Mouse (Mus musculus) adrenal gland, adult 18-20 months (tissue): ENCODE measurements around the gene Adcy10. TPM values are rescaled to one million over a fixed set of nuclear protein-coding genes. Genes with fewer than 3 reads are reported as not detected.

Experiments
- DNase-seq, 2 experiments: peaks; one replicate each; pipeline ENCODE4 v3.0.0; 2021 to 2022; ENCODE audit warnings: low spot score in 2 of 2
- total RNA-seq, 2 experiments: library from RNA; stranded (reverse); gene quantifications; 1 replicate in 1 of 2; 2 replicates in 1 of 2; pipeline ENCODE4 v1.2.3; 2021

Adcy10 gene
- total RNA-seq, 2 experiments from 2014 or later = 1.5 to 3.8 TPM

- no peak for DNase-seq
Observed at GRCm38 (mm10) chr1:165601775-165602280, 116.8 kb downstream of the Adcy10 start.

- DNase-seq = no peak
Observed at GRCm38 (mm10) chr1:165603218-165603617, 118.2 kb downstream of the Adcy10 start.

- no peak for DNase-seq
Observed at GRCm38 (mm10) chr1:165604203-165604602, 119.2 kb downstream of the Adcy10 start.

GRCm38 (mm10) chr1:165605108-165605507 lies 120.1 kb downstream of the Adcy10 start:
- no peak for DNase-seq

- DNase-seq = no peak
Observed at GRCm38 (mm10) chr1:165605774-165606173, 120.8 kb downstream of the Adcy10 start.

- DNase-seq = no peak
Observed at GRCm38 (mm10) chr1:165608904-165609303, 123.9 kb downstream of the Adcy10 start.

- no peak for DNase-seq
Observed at GRCm38 (mm10) chr1:165609495-165610320, 124.7 kb downstream of the Adcy10 start.

- no peak for DNase-seq
Observed at GRCm38 (mm10) chr1:165610321-165610999, 125.5 kb downstream of the Adcy10 start.

GRCm38 (mm10) chr1:165612714-165613113 lies 127.7 kb downstream of the Adcy10 start:
- DNase-seq = no peak

GRCm38 (mm10) chr1:165613926-165614325 lies 128.9 kb downstream of the Adcy10 start:
- no peak for DNase-seq

GRCm38 (mm10) chr1:165614793-165615192 lies 129.8 kb downstream of the Adcy10 start:
- no peak for DNase-seq

- no peak for DNase-seq
Observed at GRCm38 (mm10) chr1:165616652-165617051, 131.7 kb downstream of the Adcy10 start.

GRCm38 (mm10) chr1:165617166-165617891 lies 132.3 kb downstream of the Adcy10 start:
- no peak for DNase-seq

GRCm38 (mm10) chr1:165618201-165618624 lies 133.2 kb downstream of the Adcy10 start:
- no peak for DNase-seq

GRCm38 (mm10) chr1:165625058-165625457 lies 140.1 kb downstream of the Adcy10 start:
- DNase-seq = no peak

- no peak for DNase-seq
Observed at GRCm38 (mm10) chr1:165625896-165626295, 140.9 kb downstream of the Adcy10 start.

Other genes with a start within 250 kb of the Adcy10 start
- 10 to 100 TPM; 46.3 to 47.7 TPM for gene Tiprl, start 248.2 kb upstream of the Adcy10 start, total RNA-seq
- under 1 TPM; 0.51 to 0.73 TPM for gene Gpr161, start 189.4 kb upstream of the Adcy10 start, total RNA-seq
- gene Dcaf6, start 24.7 kb upstream of the Adcy10 start, total RNA-seq = 10 to 100 TPM; 32.5 to 40.6 TPM
- 100 to 1,000 TPM; 231 to 456 TPM for gene Mpc2, start 24.5 kb upstream of the Adcy10 start, total RNA-seq
- gene Mpzl1, start 149.4 kb downstream of the Adcy10 start, total RNA-seq = 10 to 100 TPM; 11.0 to 12.7 TPM
- 10 to 100 TPM; 13.5 to 15.2 TPM for gene Rcsd1, start 224.6 kb downstream of the Adcy10 start, total RNA-seq